Mouse (Mus musculus) heart, adult 2 months (tissue): ENCODE measurements around the gene Gramd1c. TPM values are rescaled to one million over a fixed set of nuclear protein-coding genes. Genes with fewer than 3 reads are reported as not detected.

Experiments used
- DNase-seq, 2 experiments: peaks; one replicate each; pipeline ENCODE4 v3.0.0; 2021
- H3K27ac ChIP-seq: fragments of 200-600 bp; 2 replicates; pipeline ENCODE4 v1.8.1; 2022
- H3K27me3 ChIP-seq: fragments of 200-500 bp; 2 replicates; pipeline ENCODE4 v1.6.1; 2012; ENCODE audit warnings: mild to moderate bottlenecking, low read length, inconsistent platforms, mixed read lengths; ENCODE audit not compliant: control insufficient read depth, insufficient read depth
- H3K36me3 ChIP-seq: fragments of 200-500 bp; 2 replicates; pipeline ENCODE4 v1.6.1; 2012; ENCODE audit warnings: low read length, inconsistent platforms; ENCODE audit not compliant: control insufficient read depth, insufficient read depth
- H3K4me1 ChIP-seq: fragments of 200-500 bp; 2 replicates; pipeline ENCODE4 v1.6.1; 2011; ENCODE audit warnings: low read length; ENCODE audit not compliant: control insufficient read depth, insufficient read depth
- H3K4me3 ChIP-seq: fragments of 200-600 bp; 2 replicates; pipeline ENCODE4 v1.8.1; 2022
- H3K79me2 ChIP-seq: fragments of 200-500 bp; replicated peaks from 2 replicates; pipeline ENCODE4 v1.6.1; 2012; ENCODE audit warnings: mild to moderate bottlenecking, inconsistent platforms, low read length, moderate library complexity, mixed read lengths; ENCODE audit not compliant: control insufficient read depth, insufficient read depth
- H3K9ac ChIP-seq: fragments of 200-500 bp; 2 replicates; pipeline ENCODE4 v1.6.1; 2012; ENCODE audit warnings: low read depth, mild to moderate bottlenecking, control low read depth, inconsistent platforms, low read length, mixed read lengths
- CTCF ChIP-seq: fragments of 200-600 bp; IDR thresholded peaks from 2 replicates; pipeline ENCODE4 v1.8.1; 2022; ENCODE audit warnings: antibody characterized with exemption, mild to moderate bottlenecking, moderate library complexity
- EP300 ChIP-seq: fragments of 200-500 bp; IDR thresholded peaks from 2 replicates; pipeline ENCODE4 v1.6.1; 2011; ENCODE audit warnings: low read depth, low read length, control low read depth; ENCODE audit not compliant: insufficient read depth
- POLR2A ChIP-seq: fragments of 200-500 bp; IDR thresholded peaks from 2 replicates; pipeline ENCODE4 v1.6.1; 2011; ENCODE audit warnings: mild to moderate bottlenecking, low read depth, low read length, control low read depth; ENCODE audit not compliant: insufficient read depth
- WGBS: fragments of 180-500 bp; shearing (Covaris S2); methylation state at CpG from one replicate; pipeline ENCODE4 v1.1.7; 2018; 5-methylcytosine and 5-hydroxymethylcytosine counted together
- intact Hi-C: fragments of 180-260 bp; cut with DNase I; formaldehyde crosslinking; loops from one replicate; pipeline ENCODE4 v1.15.1; 2025
- microRNA-seq, 2 experiments: library from miRNA; unstranded; fragments of <30 nt; microRNA quantifications; one replicate each; pipeline ENCODE4 v1.2.0; 2021
- polyA plus RNA-seq: library from polyadenylated mRNA; depleted of rRNA; stranded (reverse); fragments of >200 nt; gene quantifications from 2 replicates; pipeline ENCODE4 v1.2.3, GENCODE M21; 2012; rRNA removed
- total RNA-seq, 2 experiments: library from RNA; stranded (reverse); gene quantifications; 2 replicates each; pipeline ENCODE4 v1.2.3; 2021

The Gramd1c gene
- total and polyA plus RNA-seq, 3 experiments, result 0.37 to 0.50 (median 0.37) TPM

GRCm38 (mm10) chr16:43932319-43932718, 130.8 kb downstream of the Gramd1c start:
- H3K4me3 ChIP-seq, result no peak overlapping the region
- no peaks in the 10 kb centered on the region for H3K27me3 ChIP-seq
- intact Hi-C loops, result no loop called here
- DNase-seq, result no peak
- H3K9ac ChIP-seq, result no peak overlapping the region
- TF ChIP-seq CTCF (no peak), EP300 (no peak), POLR2A (no peak)
- WGBS, result 76% methylated on average over 7 of the region's 7 CpGs
- no peak overlapping the region; the same call in 1 of the 2 replicates for H3K27ac ChIP-seq
- H3K4me1 ChIP-seq, result no peaks in the 10 kb centered on the region; the same call in 1 of the 2 replicates
- H3K36me3 ChIP-seq, result no peaks in the 10 kb centered on the region
- no peaks in the 10 kb centered on the region for H3K79me2 ChIP-seq

GRCm38 (mm10) chr16:43931502-43931901, 131.6 kb downstream of the Gramd1c start:
- DNase-seq, result no peak
- Histone ChIP-seq H3K79me2 (no peaks in the 10 kb centered on the region), H3K27me3 (no peaks in the 10 kb centered on the region), H3K27ac (no peak overlapping the region), H3K4me1 (no peaks in the 10 kb centered on the region; the same call in 1 of the 2 replicates), H3K9ac (no peak overlapping the region), H3K4me3 (no peak overlapping the region), H3K36me3 (no peaks in the 10 kb centered on the region)
- no peak for TF ChIP-seq CTCF
- TF ChIP-seq EP300, result no peak
- no peak for TF ChIP-seq POLR2A
- intact Hi-C loops, result no loop called here
- 89% methylated on average over 3 of the region's 3 CpGs for WGBS

- H3K4me1 ChIP-seq, result no peaks in the 10 kb centered on the region; the same call in 1 of the 2 replicates
- no peaks in the 10 kb centered on the region for H3K79me2 ChIP-seq
- H3K9ac ChIP-seq, result no peak overlapping the region
- intact Hi-C loops, result no loop called here
- H3K27me3 ChIP-seq, result no peaks in the 10 kb centered on the region
- no peak for DNase-seq
- H3K27ac ChIP-seq, result no peak overlapping the region
- H3K4me3 ChIP-seq, result no peak overlapping the region
- no peaks in the 10 kb centered on the region for H3K36me3 ChIP-seq
- TF ChIP-seq CTCF (no peak), EP300 (no peak), POLR2A (no peak)
These were observed 132.6 kb downstream of the Gramd1c start for GRCm38 (mm10) chr16:43930577-43930976.

Small RNA genes lying within 50 kb of the gene (microRNA-seq; reads per million reads assigned to microRNA genes)
- gene Mir3470b, result 0 reads per million in 2 experiments

Other genes with a start within 250 kb of the Gramd1c start
- gene Ccdc191, start 173.5 kb downstream of the Gramd1c start, total RNA-seq, result 1 to 10 TPM; 2.7 to 3.6 TPM
- 1.0 and 1.5 TPM in 2 replicates for gene Ccdc191, start 173.5 kb downstream of the Gramd1c start, polyA plus RNA-seq
- gene Qtrt2, start 136.5 kb downstream of the Gramd1c start, total RNA-seq, result 10 to 100 TPM; 12.6 to 14.3 TPM
- 13.0 and 15.8 TPM in 2 replicates for gene Qtrt2, start 136.5 kb downstream of the Gramd1c start, polyA plus RNA-seq
- under 1 TPM; 0.27 to 0.42 TPM for gene Zdhhc23, start 83.6 kb downstream of the Gramd1c start, total RNA-seq
- 0.25 and 0.32 TPM in 2 replicates for gene Zdhhc23, start 83.6 kb downstream of the Gramd1c start, polyA plus RNA-seq
- 10 to 100 TPM; 24.2 to 25.3 TPM for gene Atp6v1a, start 76.4 kb upstream of the Gramd1c start, total RNA-seq
- gene Atp6v1a, start 76.4 kb upstream of the Gramd1c start, polyA plus RNA-seq, result 8.3 and 19.2 TPM in 2 replicates
- 10 to 100 TPM; 57.6 to 62.1 TPM for gene Naa50, start 76.5 kb upstream of the Gramd1c start, total RNA-seq
- 6.6 and 13.4 TPM in 2 replicates for gene Naa50, start 76.5 kb upstream of the Gramd1c start, polyA plus RNA-seq
- gene Usf3, start 109.9 kb upstream of the Gramd1c start, total RNA-seq, result 10 to 100 TPM; 16.5 to 21.2 TPM
- gene Usf3, start 109.9 kb upstream of the Gramd1c start, polyA plus RNA-seq, result 5.9 and 8.1 TPM in 2 replicates